Mouse (Mus musculus): ENCODE measurements around the gene Dgkh. TPM values are rescaled to one million over a fixed set of nuclear protein-coding genes. Genes with fewer than 3 reads are reported as not detected.

Gene Dgkh
- total and polyA plus RNA-seq, 3 experiments: 0.05 TPM; not detected in 2

DNA sequence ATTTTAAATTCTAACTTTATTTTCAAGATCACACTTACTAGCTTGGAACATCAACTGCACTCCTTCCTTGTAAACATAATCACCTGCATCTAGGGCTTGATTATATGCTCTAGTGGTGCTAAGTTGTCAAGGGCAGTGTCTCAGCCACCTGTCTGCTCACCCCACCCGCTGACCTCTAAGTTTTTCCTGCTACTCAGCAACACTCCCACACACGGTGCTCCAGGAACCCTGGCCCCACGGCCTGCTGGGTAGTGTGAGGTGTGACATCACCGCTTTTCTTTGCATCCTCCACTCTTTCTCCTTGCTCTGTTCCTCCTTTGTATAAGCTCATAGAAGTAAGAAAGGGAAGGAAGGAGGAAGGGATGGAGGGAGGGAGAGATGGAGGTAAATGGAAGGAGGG, 21.9 kb downstream of the Dgkh start:
- no peaks in the 10 kb centered on the region for H3K36me3 ChIP-seq (replicated peaks)
- no peak overlapping the region for H3K4me3 ChIP-seq (ENCODE audit: low read depth, low read length)
- H3K9me3 ChIP-seq (replicated peaks): no peaks in the 10 kb centered on the region
- DNase-seq (ENCODE audit: low spot score): no peak
- peaks cover 5% of the 10 kb centered on the region; the same call in 1 of the 2 replicates for H3K27me3 ChIP-seq (ENCODE audit: insufficient read depth, low read length)
- ATAC-seq (ENCODE audit: extremely low read depth, insufficient number of reproducible peaks, low FRiP score, poor library complexity, severe bottlenecking): no peak
- TF ChIP-seq TAL1 (conservative IDR thresholded peaks at IDR 0.05; ENCODE audit: low read depth, low read length) (no peak), CTCF (IDR thresholded peaks at IDR 0.05; ENCODE audit: low read depth, low read length) (no peak), GATA1 (IDR thresholded peaks at IDR 0.05; ENCODE audit: borderline replicate concordance, low read length) (no peak), POLR2AphosphoS5 (IDR thresholded peaks at IDR 0.05; ENCODE audit: insufficient replicate concordance, low read depth, low read length) (no peak), GATA2 (IDR thresholded peaks at IDR 0.05; ENCODE audit: borderline replicate concordance, low read depth, low read length) (no peak)
- H3K4me1 ChIP-seq (ENCODE audit: insufficient read depth, low read depth, low read length): no peaks in the 10 kb centered on the region

DNA sequence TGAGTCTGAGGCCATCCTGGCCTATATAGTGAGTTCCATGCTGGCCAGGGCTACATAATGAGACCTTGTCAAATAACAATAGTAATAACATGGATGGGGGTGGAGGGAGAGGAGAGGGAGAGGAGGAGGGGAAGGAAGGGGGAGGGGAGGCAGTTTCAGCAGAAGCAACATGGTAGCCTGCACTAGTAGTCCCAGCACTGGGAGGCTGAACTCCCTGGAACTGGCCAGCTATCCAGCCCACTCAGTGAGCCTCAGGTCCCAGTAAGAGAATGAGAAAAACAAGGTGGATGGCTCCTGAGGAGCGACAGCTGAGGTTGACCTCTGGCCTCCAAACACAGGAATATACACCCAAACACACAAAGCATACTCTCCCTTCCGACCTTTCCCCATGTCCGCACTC, 27.0 kb downstream of the Dgkh start:
- Histone ChIP-seq H3K9me3 (replicated peaks) (no peaks in the 10 kb centered on the region), H3K27me3 (ENCODE audit: insufficient read depth, low read length) (peaks cover 5% of the 10 kb centered on the region; the same call in 1 of the 2 replicates), H3K4me1 (ENCODE audit: insufficient read depth, low read depth, low read length) (no peaks in the 10 kb centered on the region), H3K4me3 (ENCODE audit: low read depth, low read length) (no peak overlapping the region), H3K36me3 (replicated peaks) (no peaks in the 10 kb centered on the region)
- DNase-seq (ENCODE audit: low spot score) (no peak), ATAC-seq (ENCODE audit: extremely low read depth, insufficient number of reproducible peaks, low FRiP score, poor library complexity, severe bottlenecking) (no peak)
- TF ChIP-seq GATA1 (IDR thresholded peaks at IDR 0.05; ENCODE audit: borderline replicate concordance, low read length): no peak
- TF ChIP-seq POLR2AphosphoS5 (IDR thresholded peaks at IDR 0.05; ENCODE audit: insufficient replicate concordance, low read depth, low read length): no peak
- TF ChIP-seq CTCF (IDR thresholded peaks at IDR 0.05; ENCODE audit: low read depth, low read length): no peak
- TF ChIP-seq TAL1 (conservative IDR thresholded peaks at IDR 0.05; ENCODE audit: low read depth, low read length): no peak
- no peak for TF ChIP-seq GATA2 (IDR thresholded peaks at IDR 0.05; ENCODE audit: borderline replicate concordance, low read depth, low read length)

DNA sequence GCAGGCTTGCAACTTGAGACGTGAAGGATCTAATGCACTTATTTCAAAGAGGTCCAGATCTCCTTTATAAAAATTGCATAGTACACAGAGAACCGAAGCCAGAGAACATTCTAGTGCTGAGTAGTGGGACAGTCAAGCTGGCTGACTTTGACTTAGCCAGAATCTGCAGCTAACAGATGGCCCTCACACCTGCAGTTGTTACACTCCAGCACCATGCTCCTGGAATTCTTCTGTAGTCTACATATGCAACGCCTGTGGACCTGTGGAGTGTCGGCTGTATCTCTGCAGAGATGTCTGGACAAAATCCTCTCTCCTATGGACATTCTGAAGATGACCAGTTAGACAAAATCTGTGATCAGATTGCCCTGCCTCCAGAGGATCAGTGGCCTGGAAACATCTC, 28.6 kb downstream of the Dgkh start:
- Histone ChIP-seq H3K9me3 (replicated peaks) (no peaks in the 10 kb centered on the region), H3K36me3 (replicated peaks) (no peaks in the 10 kb centered on the region), H3K4me1 (ENCODE audit: insufficient read depth, low read depth, low read length) (no peaks in the 10 kb centered on the region), H3K4me3 (ENCODE audit: low read depth, low read length) (no peak overlapping the region), H3K27me3 (ENCODE audit: insufficient read depth, low read length) (0 out of 2 replicates have a peak, but pooled peaks cover 2% of the 10 kb centered on the region)
- no peak for ATAC-seq (ENCODE audit: extremely low read depth, insufficient number of reproducible peaks, low FRiP score, poor library complexity, severe bottlenecking)
- TF ChIP-seq TAL1 (conservative IDR thresholded peaks at IDR 0.05; ENCODE audit: low read depth, low read length) (no peak), GATA2 (IDR thresholded peaks at IDR 0.05; ENCODE audit: borderline replicate concordance, low read depth, low read length) (no peak), CTCF (IDR thresholded peaks at IDR 0.05; ENCODE audit: low read depth, low read length) (no peak), POLR2AphosphoS5 (IDR thresholded peaks at IDR 0.05; ENCODE audit: insufficient replicate concordance, low read depth, low read length) (no peak), GATA1 (IDR thresholded peaks at IDR 0.05; ENCODE audit: borderline replicate concordance, low read length) (no peak)
- no peak for DNase-seq (ENCODE audit: low spot score)

DNA sequence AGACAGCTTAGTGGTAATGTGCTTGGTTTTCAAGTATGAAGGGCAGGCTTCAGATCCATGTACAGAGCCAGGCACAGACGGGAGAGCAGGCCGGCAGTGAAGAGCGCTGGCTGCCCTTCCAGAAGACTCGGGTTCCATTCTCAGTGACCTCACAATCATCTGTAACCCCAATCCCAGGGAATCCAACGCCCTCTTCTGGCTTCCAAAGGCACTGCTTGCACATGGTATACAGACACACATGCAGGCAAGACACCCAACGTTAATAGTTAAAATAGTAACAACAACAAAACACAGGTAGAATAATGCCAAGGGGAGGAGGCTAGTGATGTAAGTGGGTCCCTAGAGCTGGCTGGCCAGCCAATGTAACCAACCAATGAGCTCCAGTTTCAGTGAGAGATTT, 29.2 kb downstream of the Dgkh start:
- no peak for TF ChIP-seq GATA1 (IDR thresholded peaks at IDR 0.05; ENCODE audit: borderline replicate concordance, low read length)
- TF ChIP-seq CTCF (IDR thresholded peaks at IDR 0.05; ENCODE audit: low read depth, low read length): no peak
- no peak for TF ChIP-seq POLR2AphosphoS5 (IDR thresholded peaks at IDR 0.05; ENCODE audit: insufficient replicate concordance, low read depth, low read length)
- Histone ChIP-seq H3K9me3 (replicated peaks) (no peaks in the 10 kb centered on the region), H3K4me3 (ENCODE audit: low read depth, low read length) (no peak overlapping the region), H3K36me3 (replicated peaks) (no peaks in the 10 kb centered on the region), H3K27me3 (ENCODE audit: insufficient read depth, low read length) (0 out of 2 replicates have a peak, but pooled peaks cover 2% of the 10 kb centered on the region), H3K4me1 (ENCODE audit: insufficient read depth, low read depth, low read length) (no peaks in the 10 kb centered on the region)
- DNase-seq (ENCODE audit: low spot score): no peak
- ATAC-seq (ENCODE audit: extremely low read depth, insufficient number of reproducible peaks, low FRiP score, poor library complexity, severe bottlenecking): no peak

DNA sequence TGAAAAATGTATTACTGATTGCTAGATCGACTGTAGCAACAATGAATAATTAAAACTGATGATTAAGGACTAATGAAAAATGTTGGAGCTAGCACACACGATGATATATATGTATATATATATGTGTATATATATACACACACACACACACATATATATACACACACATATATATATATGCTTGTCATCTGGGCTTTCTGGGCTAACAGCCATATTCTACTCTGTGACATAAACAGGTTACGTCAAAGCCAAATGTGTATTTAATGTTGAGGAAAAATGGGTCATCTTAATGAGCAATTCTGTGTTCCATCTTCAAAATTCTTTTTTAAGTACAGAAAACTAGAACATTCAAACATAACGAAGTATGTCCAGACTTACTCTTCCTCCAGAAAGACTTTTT, 30.5 kb downstream of the Dgkh start:
- ATAC-seq (ENCODE audit: extremely low read depth, insufficient number of reproducible peaks, low FRiP score, poor library complexity, severe bottlenecking): no peak

DNA sequence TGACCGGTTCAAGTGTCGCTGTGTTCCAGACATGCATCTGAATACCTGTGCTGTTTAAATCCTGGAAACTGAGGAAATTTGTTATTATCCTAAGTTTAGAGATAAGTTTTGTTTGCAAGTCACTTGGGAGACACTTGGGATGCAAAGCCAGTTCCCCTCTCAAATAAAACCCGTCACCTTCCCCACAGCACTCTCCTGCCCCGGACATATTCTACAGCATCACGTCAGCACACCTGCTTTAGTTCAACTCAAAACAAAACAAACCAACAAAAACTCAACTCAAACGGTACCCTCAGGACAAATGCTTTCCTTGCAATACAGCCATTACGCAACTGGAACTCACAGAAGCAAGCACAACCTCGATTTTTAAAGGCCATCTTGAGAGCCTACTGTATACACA, 31.1 kb downstream of the Dgkh start:
- no peak for DNase-seq (ENCODE audit: low spot score)
- Histone ChIP-seq H3K4me3 (ENCODE audit: low read depth, low read length) (no peak overlapping the region), H3K36me3 (replicated peaks) (no peaks in the 10 kb centered on the region), H3K4me1 (ENCODE audit: insufficient read depth, low read depth, low read length) (no peaks in the 10 kb centered on the region), H3K9me3 (replicated peaks) (no peaks in the 10 kb centered on the region), H3K27me3 (ENCODE audit: insufficient read depth, low read length) (no peaks in the 10 kb centered on the region)
- TF ChIP-seq CTCF (IDR thresholded peaks at IDR 0.05; ENCODE audit: low read depth, low read length) (no peak), POLR2AphosphoS5 (IDR thresholded peaks at IDR 0.05; ENCODE audit: insufficient replicate concordance, low read depth, low read length) (no peak), TAL1 (conservative IDR thresholded peaks at IDR 0.05; ENCODE audit: low read depth, low read length) (no peak), GATA1 (IDR thresholded peaks at IDR 0.05; ENCODE audit: borderline replicate concordance, low read length) (no peak), GATA2 (IDR thresholded peaks at IDR 0.05; ENCODE audit: borderline replicate concordance, low read depth, low read length) (no peak)
- ATAC-seq (ENCODE audit: extremely low read depth, insufficient number of reproducible peaks, low FRiP score, poor library complexity, severe bottlenecking): no peak

More for the DNA sequence above, 30.5 kb downstream of the Dgkh start:
- Histone ChIP-seq H3K9me3 (replicated peaks) (no peaks in the 10 kb centered on the region), H3K27me3 (ENCODE audit: insufficient read depth, low read length) (no peaks in the 10 kb centered on the region), H3K4me1 (ENCODE audit: insufficient read depth, low read depth, low read length) (no peaks in the 10 kb centered on the region), H3K36me3 (replicated peaks) (no peaks in the 10 kb centered on the region), H3K4me3 (ENCODE audit: low read depth, low read length) (no peak overlapping the region)
- DNase-seq (ENCODE audit: low spot score): no peak
- TF ChIP-seq GATA1 (IDR thresholded peaks at IDR 0.05; ENCODE audit: borderline replicate concordance, low read length) (no peak), CTCF (IDR thresholded peaks at IDR 0.05; ENCODE audit: low read depth, low read length) (no peak), TAL1 (conservative IDR thresholded peaks at IDR 0.05; ENCODE audit: low read depth, low read length) (no peak), POLR2AphosphoS5 (IDR thresholded peaks at IDR 0.05; ENCODE audit: insufficient replicate concordance, low read depth, low read length) (no peak), GATA2 (IDR thresholded peaks at IDR 0.05; ENCODE audit: borderline replicate concordance, low read depth, low read length) (no peak)
